Mouse (Mus musculus): ENCODE measurements at regions not wholly inside any gene's neighbourhood (a gene's known extent, or its start where the extent isn't known, plus 50 kb on each side); places are given as distances from the start of the nearest gene placed in this dataset.

DNA sequence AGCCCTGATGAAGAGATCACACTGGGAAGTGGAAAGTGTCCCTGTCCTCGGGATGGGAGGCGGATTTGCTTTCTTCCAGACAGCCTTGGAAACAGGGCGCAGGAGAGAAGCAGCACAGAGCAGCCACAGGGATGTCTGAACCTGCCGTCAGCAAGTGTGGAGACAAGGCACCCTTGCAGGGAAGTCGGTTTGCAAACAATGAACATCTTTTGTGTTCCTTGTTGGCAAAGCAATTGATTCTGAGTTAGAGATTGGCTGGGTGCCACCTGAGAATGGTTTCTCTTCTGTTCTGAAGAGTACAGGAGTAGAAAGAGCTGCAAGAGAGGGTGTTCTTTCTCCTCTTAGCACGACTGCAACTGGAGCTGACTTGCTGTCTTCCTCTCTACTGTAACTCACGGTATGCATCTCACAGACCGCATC lies 318.6 kb upstream of the Id4 start:
- TF ChIP-seq CTCF (IDR thresholded peaks at IDR 0.05; ENCODE audit: low read depth) (no peak), EP300 (optimal IDR thresholded peaks at IDR 0.05) (no peak)
